Mouse (Mus musculus): ENCODE data around the gene Upk3bl.
"Not testable (repeated sequence)": the region's sequence is repeated elsewhere in the genome, so short reads cannot be mapped to it uniquely, and the experiment has no call there.

Gene Upk3bl

GRCm38 (mm10) chr5:136048541-136048940, 5.8 kb upstream of the Upk3bl start:
- not testable (repeated sequence) for DNase-seq (ENCODE audit: low spot score)

- DNase-seq (ENCODE audit: low spot score), result no peak
Observed at GRCm38 (mm10) chr5:136049926-136050325, 4.4 kb upstream of the Upk3bl start.

GRCm38 (mm10) chr5:136051231-136052085, 2.8 kb upstream of the Upk3bl start:
- peak; percentile 84 for DNase-seq (ENCODE audit: low spot score)

- DNase-seq (ENCODE audit: low spot score), result peak; percentile 56
Observed at GRCm38 (mm10) chr5:136052861-136053655, 1.2 kb upstream of the Upk3bl start.

GRCm38 (mm10) chr5:136056062-136056461, 1.8 kb downstream of the Upk3bl start:
- no peak for DNase-seq (ENCODE audit: low spot score)

- DNase-seq (ENCODE audit: low spot score), result peak; percentile 58
Observed at GRCm38 (mm10) chr5:136057085-136057484, 2.8 kb downstream of the Upk3bl start.

- peak; percentile 90 for DNase-seq (ENCODE audit: low spot score)
Observed at GRCm38 (mm10) chr5:136061567-136061966, 7.3 kb downstream of the Upk3bl start.

- DNase-seq (ENCODE audit: low spot score), result no peak
Observed at GRCm38 (mm10) chr5:136063920-136064319, 9.6 kb downstream of the Upk3bl start.

- DNase-seq (ENCODE audit: low spot score), result not testable (repeated sequence)
Observed at GRCm38 (mm10) chr5:136066404-136067148, 12.3 kb downstream of the Upk3bl start.

- DNase-seq (ENCODE audit: low spot score), result no peak
Observed at GRCm38 (mm10) chr5:136069411-136069810, 15.1 kb downstream of the Upk3bl start.

- DNase-seq (ENCODE audit: low spot score), result no peak
Observed at GRCm38 (mm10) chr5:136073051-136073450, 18.8 kb downstream of the Upk3bl start.

- no peak for DNase-seq (ENCODE audit: low spot score)
Observed at GRCm38 (mm10) chr5:136073526-136073925, 19.2 kb downstream of the Upk3bl start.

- DNase-seq (ENCODE audit: low spot score), result no peak
Observed at GRCm38 (mm10) chr5:136075076-136075475, 20.8 kb downstream of the Upk3bl start.

GRCm38 (mm10) chr5:136076284-136076683, 22.0 kb downstream of the Upk3bl start:
- DNase-seq (ENCODE audit: low spot score), result no peak

- DNase-seq (ENCODE audit: low spot score), result no peak
Observed at GRCm38 (mm10) chr5:136077001-136077550, 22.8 kb downstream of the Upk3bl start.

GRCm38 (mm10) chr5:136078136-136078535, 23.8 kb downstream of the Upk3bl start:
- DNase-seq (ENCODE audit: low spot score), result no peak

GRCm38 (mm10) chr5:136082345-136082744, 28.1 kb downstream of the Upk3bl start:
- no peak for DNase-seq (ENCODE audit: low spot score)

GRCm38 (mm10) chr5:136083669-136084107, 29.4 kb downstream of the Upk3bl start, which contains the start of gene Rasa4:
Gene Rasa4 (plus strand): TSS chr5:136083916.
- peak; percentile 94 for DNase-seq (ENCODE audit: low spot score)

- DNase-seq (ENCODE audit: low spot score), result no peak
Observed at GRCm38 (mm10) chr5:136084144-136084881, 30.0 kb downstream of the Upk3bl start.

GRCm38 (mm10) chr5:136084891-136085651, 30.8 kb downstream of the Upk3bl start:
- DNase-seq (ENCODE audit: low spot score), result no peak

Data from urinary bladder, postnatal 14 days (tissue).